10 mouse cellular contexts compared by ENCODE assay signal in genomic region chr9:116173059-116173458, GRCm38 (mm10). TPM values are rescaled to one million over a fixed set of nuclear protein-coding genes. Genes with fewer than 3 reads are reported as not detected.
A peak's percentile ranks its signal among the peaks of the same experiment; 100 is the strongest.
DNase-seq lines count a peak whose midpoint lies in the region; ATAC-seq and TF ChIP-seq lines count a peak whose summit lies in the region.
"Had no signal": no experiment of that assay in that cellular context is flagged by ENCODE, and none has a peak within 500 bp of the region (broad histone marks: within the 10 kb centered on the region; RNA-seq: fewer than 3 reads in every experiment).

No protein-coding gene starts in this region.

- no peak overlapping the region for H3ac ChIP-seq in myocyte (ENCODE audit: control insufficient read depth, insufficient read length)

- TF ChIP-seq POLR2A in myocyte (IDR thresholded peaks at IDR 0.05; ENCODE audit: insufficient read length, low read depth) = no peak

- 79% methylated on average over 6 of the region's 6 CpGs for WGBS in hindbrain, postnatal 0 days
- WGBS in forebrain, postnatal 0 days = 79% methylated on average over 6 of the region's 6 CpGs

- no peak for TF ChIP-seq CTCF in gastrocnemius, adult 2 months (IDR thresholded peaks at IDR 0.05)
- no peak for TF ChIP-seq CTCF in left cerebral cortex, adult 2 months (IDR thresholded peaks at IDR 0.05)
- TF ChIP-seq CTCF in hindbrain, postnatal 0 days (IDR thresholded peaks at IDR 0.05; ENCODE audit: low read depth) = no peak
- TF ChIP-seq CTCF in forebrain, postnatal 0 days (IDR thresholded peaks at IDR 0.05; ENCODE audit: low read depth) = no peak

- peak overlapping the region; percentile 97 for H3K27ac ChIP-seq in gastrocnemius, adult 2 months
- peak overlapping the region; percentile 44; the same call in 1 of the 2 replicates for H3K27ac ChIP-seq in left cerebral cortex, adult 2 months
- no peak overlapping the region for H3K27ac ChIP-seq in hindbrain, postnatal 0 days
- H3K27ac ChIP-seq in forebrain, postnatal 0 days (ENCODE audit: low read depth, low read length) = no peak overlapping the region

- H3K4me1 ChIP-seq in hindbrain, postnatal 0 days (ENCODE audit: insufficient read depth, low read length) = peaks cover 5% of the 10 kb centered on the region; the same call in 1 of the 2 replicates
- no peaks in the 10 kb centered on the region for H3K4me1 ChIP-seq in forebrain, postnatal 0 days (ENCODE audit: insufficient read depth)

- H3K36me3 ChIP-seq in hindbrain, postnatal 0 days (ENCODE audit: insufficient read depth, low read length) = no peaks in the 10 kb centered on the region
- no peaks in the 10 kb centered on the region for H3K36me3 ChIP-seq in myocyte (ENCODE audit: control insufficient read depth, insufficient read depth)
- no peaks in the 10 kb centered on the region for H3K36me3 ChIP-seq in forebrain, postnatal 0 days (ENCODE audit: insufficient read depth)

- intact Hi-C loops in gastrocnemius, adult 2 months (cut with DNase I) = loop anchor here (5.0 kb wide), 1 partner anchor 51 kb away; no protein-coding TSS in a partner anchor
- intact Hi-C loops in left cerebral cortex, adult 2 months (cut with DNase I) = loop anchor here (5.0 kb wide), 1 partner anchor 86 kb away; no protein-coding TSS in a partner anchor
- intact Hi-C loops in left cerebral cortex, postnatal 10 days (cut with DNase I) = no loop called here

- peak overlapping the region; percentile 98; the same call in 1 of the 2 replicates for H3K4me2 ChIP-seq in hindbrain, postnatal 0 days (ENCODE audit: low read depth, low read length)
- peak overlapping the region; percentile 71 for H3K4me2 ChIP-seq in myocyte (ENCODE audit: low read depth)
- H3K4me2 ChIP-seq in forebrain, postnatal 0 days (ENCODE audit: low read depth) = no peak overlapping the region

- peaks cover 65% of the 10 kb centered on the region for H3K79me2 ChIP-seq in myocyte (ENCODE audit: control insufficient read depth, insufficient read depth)

- DNase-seq in gastrocnemius, adult 2 months = no peak
- DNase-seq in gastrocnemius, adult 8-10 months (ENCODE audit: low spot score in 2 of 2) = no peak
- DNase-seq in left cerebral cortex, adult 2 months (ENCODE audit: extremely low spot score in 1 of 2, low spot score in 2 of 2) = no peak
- no peak for DNase-seq in left cerebral cortex, postnatal 10 days (ENCODE audit: extremely low spot score in 1 of 2, low spot score in 2 of 2)
- DNase-seq in hindbrain, postnatal 0 days (ENCODE audit: low spot score) = no peak
- DNase-seq in forebrain, postnatal 0 days = no peak
- no peak for DNase-seq in right cerebral cortex, postnatal 10 days (ENCODE audit: low spot score in 2 of 2)
- DNase-seq: gastrocnemius, postnatal 36 days had no signal

- no peak overlapping the region for H3K9ac ChIP-seq in hindbrain, postnatal 0 days (replicated peaks; ENCODE audit: low read length)
- no peak overlapping the region for H3K9ac ChIP-seq in forebrain, postnatal 0 days

- no peaks in the 10 kb centered on the region for H3K9me3 ChIP-seq in hindbrain, postnatal 0 days (ENCODE audit: low read length)
- no peaks in the 10 kb centered on the region for H3K9me3 ChIP-seq in forebrain, postnatal 0 days (ENCODE audit: low read length)

- H3K4me3 ChIP-seq in gastrocnemius, adult 2 months = peak overlapping the region; percentile 99
- H3K4me3 ChIP-seq in left cerebral cortex, adult 2 months = peak overlapping the region; percentile 22; the same call in 1 of the 2 replicates
- peak overlapping the region; percentile 2; the same call in 1 of the 2 replicates for H3K4me3 ChIP-seq in hindbrain, postnatal 0 days (ENCODE audit: low read length)
- H3K4me3 ChIP-seq in myocyte = peak overlapping the region; percentile 54
- H3K4me3 ChIP-seq in forebrain, postnatal 0 days (ENCODE audit: low read depth, low read length) = no peak overlapping the region

- ATAC-seq in hindbrain, postnatal 0 days = no peak
- ATAC-seq in forebrain, postnatal 0 days = no peak
- ATAC-seq: Patski had no signal

- H3K27me3 ChIP-seq in hindbrain, postnatal 0 days (ENCODE audit: insufficient read depth, low read length) = 0 out of 2 replicates have a peak, but pooled peaks cover 5% of the 10 kb centered on the region
- H3K27me3 ChIP-seq in myocyte (ENCODE audit: control insufficient read depth, insufficient read depth, insufficient read length) = no peaks in the 10 kb centered on the region
- H3K27me3 ChIP-seq in forebrain, postnatal 0 days (ENCODE audit: insufficient read depth, low read length) = peaks cover 9% of the 10 kb centered on the region; the same call in 1 of the 2 replicates
- H3K27me3 ChIP-seq: Patski had no signal

TF ChIP-seq in myocyte, 11 proteins besides CTCF, POLR2A, EP300 and RAD21:
- TF ChIP-seq SRF (IDR thresholded peaks at IDR 0.05; ENCODE audit: control insufficient read depth, insufficient read length, low read depth) (no peak), CEBPB (IDR thresholded peaks at IDR 0.05; ENCODE audit: insufficient read depth, poor library complexity, severe bottlenecking) (no peak), REST (IDR thresholded peaks at IDR 0.05; ENCODE audit: insufficient read depth, insufficient read length) (no peak)

RNA-seq across cellular contexts. Expression of gene Tgfbr2, which starts 2.1 kb away (rescaled TPM):
- total RNA-seq in gastrocnemius, adult 2 months (2021) = 10 to 100 TPM; 18.4 to 23.5 TPM
- 10 to 100 TPM; 15.0 to 17.6 (median 17.2) TPM for total RNA-seq in gastrocnemius, adult 8-10 months (2022)
- total RNA-seq in left cerebral cortex, adult 2 months (2021) = 10 to 100 TPM; 10.3 to 12.6 TPM
- 10 to 100 TPM; 10.3 to 14.2 TPM for total RNA-seq in left cerebral cortex, postnatal 10 days (2021)
- 21.7 and 23.1 TPM in 2 replicates for total RNA-seq in hindbrain, postnatal 0 days (2014; rRNA removed)
- polyA plus RNA-seq in hindbrain, postnatal 0 days (2015; fragmentation: Nextera tagmentation; extraction: Ambion mirVana) = 7.2 and 7.7 TPM in 2 replicates
- polyA plus RNA-seq in myocyte (2012; fragmentation: generic; extraction: Trizol) = 48.4 TPM
- total RNA-seq in forebrain, postnatal 0 days (2014; rRNA removed) = 13.9 and 20.8 TPM in 2 replicates
- polyA plus RNA-seq in forebrain, postnatal 0 days (2015; fragmentation: Nextera tagmentation; extraction: Ambion mirVana) = 6.3 and 6.5 TPM in 2 replicates

Comparison
In these comparisons a context has a peak if more than half of its experiments do, and no peak if none do; other contexts are left out.
1. H3K27ac ChIP-seq: peak in gastrocnemius, adult 2 months (single experiment) and left cerebral cortex, adult 2 months (single experiment); none in hindbrain, postnatal 0 days (single experiment) and forebrain, postnatal 0 days (single experiment).